Mouse (Mus musculus): ENCODE data around the gene Aimp2. TPM values are rescaled to one million over a fixed set of nuclear protein-coding genes. Genes with fewer than 3 reads are reported as not detected.

Gene Aimp2
- polyA plus RNA-seq, 1 experiment from 2014 or later = 89.4 TPM

DNA sequence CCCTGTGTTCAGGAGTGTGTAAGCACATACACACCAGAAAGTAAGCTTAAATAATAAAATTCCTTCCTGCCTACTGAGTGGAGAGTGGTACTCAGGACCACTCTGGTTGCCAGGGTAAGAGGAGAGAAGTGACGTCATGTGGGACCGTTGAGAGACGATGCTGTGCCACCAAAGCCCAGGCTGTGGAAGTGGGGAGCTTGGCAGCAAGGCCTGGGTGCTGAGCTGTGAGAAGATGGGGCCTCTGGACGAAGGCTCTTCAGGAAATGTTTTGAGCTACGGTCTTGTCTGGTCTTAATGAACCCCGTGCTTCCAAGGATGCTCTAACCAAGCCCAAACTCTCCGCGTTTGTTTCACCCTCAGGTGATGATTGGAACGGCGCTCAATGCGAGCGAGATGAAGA lies 21.0 kb upstream of the Aimp2 start:
- H3K9me3 ChIP-seq = no peaks in the 10 kb centered on the region
- no peak for ATAC-seq (ENCODE audit: insufficient number of reproducible peaks, insufficient read depth, low FRiP score, low TSS enrichment)
- WGBS = 96% methylated on average over 12 of the region's 12 CpGs
- H3K27ac ChIP-seq = no peak overlapping the region
- no peak overlapping the region for H3K9ac ChIP-seq
- no peak overlapping the region for H3K4me3 ChIP-seq
- no peak overlapping the region for H3K4me2 ChIP-seq (replicated peaks)
- peaks cover 59% of the 10 kb centered on the region for H3K36me3 ChIP-seq
- no peaks in the 10 kb centered on the region for H3K4me1 ChIP-seq
- no peaks in the 10 kb centered on the region for H3K27me3 ChIP-seq

DNA sequence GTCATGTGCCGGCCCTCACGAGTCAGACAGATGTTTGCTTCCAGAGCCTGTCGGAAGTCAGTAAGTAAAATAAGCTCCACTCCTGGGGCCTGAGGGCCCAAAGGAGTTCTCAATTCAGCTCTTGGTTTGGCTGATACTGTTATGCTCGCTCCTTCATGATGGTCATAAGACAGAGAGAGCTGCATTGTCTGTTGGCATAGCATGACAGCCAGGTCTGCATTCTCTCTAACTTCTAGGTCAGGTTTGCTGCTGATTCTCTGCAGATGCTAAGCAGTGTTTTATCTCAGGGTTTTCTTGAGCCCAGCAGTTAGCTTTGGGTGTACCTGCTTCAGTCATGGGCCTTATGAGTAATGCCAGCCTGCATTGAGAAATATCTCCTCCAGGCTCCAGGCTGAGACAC lies 19.6 kb upstream of the Aimp2 start:
- H3K4me3 ChIP-seq = no peak overlapping the region
- no peaks in the 10 kb centered on the region for H3K27me3 ChIP-seq
- H3K4me2 ChIP-seq (replicated peaks) = no peak overlapping the region
- H3K36me3 ChIP-seq = peaks cover 73% of the 10 kb centered on the region
- H3K9me3 ChIP-seq = no peaks in the 10 kb centered on the region
- no peak overlapping the region for H3K27ac ChIP-seq
- H3K4me1 ChIP-seq = no peaks in the 10 kb centered on the region
- H3K9ac ChIP-seq = no peak overlapping the region
- ATAC-seq (ENCODE audit: insufficient number of reproducible peaks, insufficient read depth, low FRiP score, low TSS enrichment) = no peak
- 86% methylated on average over 4 of the region's 4 CpGs for WGBS

DNA sequence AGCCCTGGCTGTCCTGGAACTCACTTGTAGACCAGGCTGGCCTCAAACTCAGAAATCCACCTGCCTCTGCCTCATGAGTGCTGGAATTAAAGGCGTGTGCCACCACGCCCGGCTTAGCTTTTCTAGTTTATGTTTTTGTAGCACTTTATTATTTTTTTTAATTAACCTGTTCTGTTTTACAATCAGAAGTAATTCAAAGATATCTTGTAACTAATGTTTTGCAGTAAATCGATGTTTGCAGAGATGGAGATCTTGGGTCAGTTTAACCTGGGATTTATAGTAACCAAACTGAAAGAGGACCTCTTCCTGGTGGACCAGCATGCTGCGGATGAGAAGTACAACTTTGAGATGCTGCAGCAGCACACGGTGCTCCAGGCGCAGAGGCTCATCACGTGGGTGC lies 18.2 kb upstream of the Aimp2 start, which contains the start of gene Gm42421:
Gm42421 (plus strand) TSS at position 301 of the 400 bp plus-strand sequence.
- Histone ChIP-seq H3K9me3 (no peaks in the 10 kb centered on the region), H3K27me3 (no peaks in the 10 kb centered on the region), H3K27ac (no peak within 1 kb of the TSS), H3K36me3 (peaks cover 84% of the 10 kb centered on the region), H3K4me1 (no peaks in the 10 kb centered on the region), H3K4me3 (no peak within 1 kb of the TSS), H3K4me2 (replicated peaks) (no peak within 1 kb of the TSS), H3K9ac (no peak within 1 kb of the TSS)
- WGBS = 92% methylated on average over 8 of the region's 8 CpGs
- no peak for ATAC-seq (ENCODE audit: insufficient number of reproducible peaks, insufficient read depth, low FRiP score, low TSS enrichment)

DNA sequence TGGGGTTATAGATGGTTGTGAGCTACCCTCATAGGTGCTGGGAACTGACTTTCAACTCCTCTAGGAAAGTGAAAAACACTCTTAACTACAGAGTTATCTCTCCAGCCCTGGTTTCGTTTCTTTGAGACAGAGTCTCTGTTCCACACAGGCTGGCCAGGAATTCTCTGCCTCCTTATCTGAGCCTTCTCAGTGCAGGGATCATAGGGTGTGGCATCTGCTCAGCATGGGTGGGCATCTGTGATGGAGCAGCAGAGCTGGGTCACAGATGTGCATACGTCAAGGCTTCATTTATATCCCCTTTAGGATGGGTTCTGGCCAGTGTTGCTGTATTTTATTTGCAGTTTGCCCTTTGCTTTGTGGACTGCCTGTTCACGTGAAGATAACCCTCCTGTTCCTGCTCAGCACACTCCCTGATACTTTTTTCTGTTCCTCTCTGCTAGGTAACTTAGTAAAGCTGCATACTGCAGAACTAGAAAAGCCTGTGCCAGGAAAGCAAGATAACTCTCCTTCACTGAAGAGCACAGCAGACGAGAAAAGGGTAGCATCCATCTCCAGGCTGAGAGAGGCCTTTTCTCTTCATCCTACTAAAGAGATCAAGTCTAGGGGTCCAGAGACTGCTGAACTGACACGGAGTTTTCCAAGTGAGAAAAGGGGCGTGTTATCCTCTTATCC lies 15.3 kb upstream of the Aimp2 start:
- no peaks in the 10 kb centered on the region for H3K9me3 ChIP-seq
- H3K4me2 ChIP-seq (replicated peaks) = no peak overlapping the region
- no peaks in the 10 kb centered on the region for H3K27me3 ChIP-seq
- H3K36me3 ChIP-seq = peaks cover 75% of the 10 kb centered on the region
- H3K27ac ChIP-seq = no peak overlapping the region
- WGBS = 86% methylated on average over 6 of the region's 6 CpGs
- no peak overlapping the region for H3K9ac ChIP-seq
- H3K4me1 ChIP-seq = no peaks in the 10 kb centered on the region
- no peak overlapping the region for H3K4me3 ChIP-seq
- no peak for ATAC-seq (ENCODE audit: insufficient number of reproducible peaks, insufficient read depth, low FRiP score, low TSS enrichment)

DNA sequence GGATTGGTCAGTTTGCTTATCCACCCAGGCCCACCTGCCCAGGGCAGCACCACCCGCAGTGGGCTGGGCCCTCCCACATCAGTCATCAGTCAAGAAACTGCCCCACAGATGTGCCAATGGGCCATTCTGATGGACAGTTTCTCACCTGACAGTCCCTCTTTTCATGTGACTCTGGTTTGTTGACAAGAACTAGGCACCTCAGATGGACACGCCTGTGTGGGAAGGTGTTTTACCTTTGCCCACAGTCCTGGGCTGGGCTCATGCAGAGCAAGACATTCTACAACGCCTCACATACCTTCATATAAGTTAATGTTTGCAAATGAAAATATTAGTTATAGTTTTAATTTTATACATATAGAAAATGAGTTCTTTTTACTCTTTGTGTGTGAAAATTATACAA lies 8.5 kb upstream of the Aimp2 start:
- 94% methylated on average over 3 of the region's 3 CpGs for WGBS

DNA sequence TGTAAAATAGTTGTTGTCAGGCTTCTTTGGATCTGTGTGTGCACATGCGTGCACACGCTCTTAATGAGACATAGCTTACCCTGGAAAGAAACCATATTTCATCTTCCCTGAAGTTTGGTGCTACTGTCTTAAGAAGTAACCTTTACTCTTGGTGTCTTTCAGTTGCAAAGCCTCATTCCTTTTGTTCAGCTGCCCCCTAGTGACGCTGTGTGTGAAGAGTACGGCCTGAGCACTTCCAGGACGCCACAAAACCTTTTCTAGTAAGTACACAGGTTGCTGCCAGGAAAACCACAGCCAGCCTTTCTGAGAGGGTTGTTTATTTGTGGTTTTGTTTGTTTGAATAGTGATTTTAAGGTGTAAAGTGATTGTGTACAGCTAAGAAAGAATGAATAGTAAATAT lies 7.8 kb upstream of the Aimp2 start:
- Histone ChIP-seq H3K4me2 (replicated peaks) (no peak overlapping the region), H3K27me3 (no peaks in the 10 kb centered on the region), H3K36me3 (peaks cover 48% of the 10 kb centered on the region), H3K9ac (no peak overlapping the region), H3K27ac (no peak overlapping the region), H3K4me3 (no peak overlapping the region), H3K4me1 (no peaks in the 10 kb centered on the region), H3K9me3 (no peaks in the 10 kb centered on the region)
- 51% methylated on average over 5 of the region's 5 CpGs for WGBS
- no peak for ATAC-seq (ENCODE audit: insufficient number of reproducible peaks, insufficient read depth, low FRiP score, low TSS enrichment)

More for the DNA sequence above, 8.5 kb upstream of the Aimp2 start:
- no peaks in the 10 kb centered on the region for H3K4me1 ChIP-seq
- no peak for ATAC-seq (ENCODE audit: insufficient number of reproducible peaks, insufficient read depth, low FRiP score, low TSS enrichment)
- H3K4me3 ChIP-seq = no peak overlapping the region
- no peak overlapping the region for H3K4me2 ChIP-seq (replicated peaks)
- peaks cover 51% of the 10 kb centered on the region for H3K36me3 ChIP-seq
- no peaks in the 10 kb centered on the region for H3K9me3 ChIP-seq
- H3K9ac ChIP-seq = no peak overlapping the region
- H3K27ac ChIP-seq = no peak overlapping the region
- H3K27me3 ChIP-seq = no peaks in the 10 kb centered on the region

DNA sequence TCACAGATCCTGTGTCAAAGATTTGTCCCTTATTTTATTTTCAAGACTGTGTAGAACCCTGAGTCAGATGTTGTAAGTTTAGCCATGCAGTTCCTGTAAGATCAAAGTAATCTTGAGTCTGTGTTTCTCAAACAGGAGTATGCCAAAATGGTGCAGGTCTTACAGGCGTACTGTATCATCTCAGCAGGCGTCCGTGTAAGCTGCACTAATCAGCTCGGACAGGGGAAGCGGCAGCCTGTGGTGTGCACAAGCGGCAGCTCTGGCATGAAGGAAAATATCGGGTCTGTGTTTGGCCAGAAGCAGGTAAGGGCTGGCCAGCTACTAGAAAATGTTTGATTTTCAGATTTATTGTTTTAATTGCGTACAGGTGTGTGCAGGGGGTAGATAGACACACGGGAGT lies 6.6 kb upstream of the Aimp2 start:
- peaks cover 40% of the 10 kb centered on the region for H3K36me3 ChIP-seq
- no peaks in the 10 kb centered on the region for H3K27me3 ChIP-seq
- no peak overlapping the region for H3K4me3 ChIP-seq
- H3K9me3 ChIP-seq = no peaks in the 10 kb centered on the region
- H3K9ac ChIP-seq = no peak overlapping the region
- no peak overlapping the region for H3K4me2 ChIP-seq (replicated peaks)
- H3K27ac ChIP-seq = no peak overlapping the region
- WGBS = 90% methylated on average over 9 of the region's 9 CpGs
- H3K4me1 ChIP-seq = no peaks in the 10 kb centered on the region
- ATAC-seq (ENCODE audit: insufficient number of reproducible peaks, insufficient read depth, low FRiP score, low TSS enrichment) = no peak

DNA sequence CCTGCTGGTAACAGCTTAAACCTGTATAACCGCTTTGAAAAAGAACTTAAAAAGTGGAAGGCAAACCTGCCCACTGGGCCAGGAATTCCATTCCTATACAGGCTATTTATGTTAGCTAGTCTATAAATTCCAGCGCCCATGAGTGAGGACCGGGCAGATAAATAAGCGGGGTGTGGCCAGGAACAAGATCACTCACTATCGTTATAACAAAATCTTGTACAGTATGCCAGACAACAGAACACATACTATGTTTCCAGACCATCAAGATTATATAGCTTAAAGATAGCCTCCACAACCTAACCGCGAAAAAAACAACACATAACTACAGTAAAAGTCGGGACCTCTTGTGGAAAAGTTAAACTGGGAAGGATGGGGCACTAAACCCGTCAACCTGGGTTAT lies 721 bp downstream of the Aimp2 start:
- Histone ChIP-seq H3K4me1 (peaks cover 18% of the 10 kb centered on the region), H3K27ac (peak overlapping the region; percentile 78), H3K9me3 (no peaks in the 10 kb centered on the region), H3K9ac (peak overlapping the region; percentile 63), H3K4me3 (peak overlapping the region; percentile 79), H3K36me3 (peaks cover 21% of the 10 kb centered on the region), H3K4me2 (replicated peaks) (peak overlapping the region; percentile 76), H3K27me3 (no peaks in the 10 kb centered on the region)
- WGBS = 2% methylated on average over 9 of the region's 9 CpGs
- no peak for ATAC-seq (ENCODE audit: insufficient number of reproducible peaks, insufficient read depth, low FRiP score, low TSS enrichment)

DNA sequence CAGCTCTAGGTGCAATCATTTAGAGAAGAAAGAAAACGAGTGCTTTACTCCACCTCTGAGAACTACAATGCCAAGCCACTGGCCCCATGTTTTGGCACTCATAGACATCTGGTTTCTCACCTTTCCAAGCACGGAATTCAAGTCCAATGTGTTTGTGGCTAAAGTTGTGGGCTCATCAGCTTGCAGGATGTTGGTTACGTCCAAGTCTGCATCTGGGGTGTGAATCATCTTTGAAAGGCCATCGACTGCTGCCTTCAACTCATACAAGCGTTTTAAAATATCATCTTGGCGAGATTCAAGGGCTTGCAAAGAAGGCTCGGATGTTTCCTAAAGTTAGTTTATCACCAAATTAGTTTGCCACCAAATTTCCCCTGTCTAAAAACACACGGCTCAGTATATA lies 3.2 kb downstream of the Aimp2 start:
- Histone ChIP-seq H3K4me1 (peaks cover 18% of the 10 kb centered on the region), H3K4me2 (replicated peaks) (no peak overlapping the region), H3K27ac (no peak overlapping the region), H3K4me3 (no peak overlapping the region), H3K9me3 (no peaks in the 10 kb centered on the region), H3K9ac (no peak overlapping the region), H3K27me3 (no peaks in the 10 kb centered on the region), H3K36me3 (peaks cover 43% of the 10 kb centered on the region)
- no peak for ATAC-seq (ENCODE audit: insufficient number of reproducible peaks, insufficient read depth, low FRiP score, low TSS enrichment)
- 87% methylated on average over 8 of the region's 8 CpGs for WGBS

DNA sequence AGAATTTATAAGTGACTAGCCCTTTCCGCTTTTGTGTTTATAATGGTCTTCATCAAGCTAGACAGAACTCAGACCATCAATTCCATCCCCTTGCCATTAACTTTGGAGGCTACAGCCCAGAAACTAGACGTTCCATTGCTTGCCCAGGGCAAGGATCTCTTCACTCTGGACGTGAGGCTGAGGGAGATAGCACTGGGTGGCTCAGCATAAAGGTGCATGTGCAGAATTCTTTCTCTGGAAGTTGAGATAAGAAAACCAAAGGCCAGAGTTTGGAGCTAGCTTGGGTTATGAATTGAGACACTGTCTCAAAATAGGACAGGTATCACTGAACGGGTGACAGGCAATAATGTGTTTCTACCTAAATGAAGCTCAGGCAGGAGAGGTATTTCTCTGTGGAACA lies 5.8 kb downstream of the Aimp2 start:
- H3K4me1 ChIP-seq = peaks cover 9% of the 10 kb centered on the region; the same call in 1 of the 2 replicates
- 91% methylated on average over 4 of the region's 4 CpGs for WGBS
- no peak overlapping the region for H3K4me3 ChIP-seq
- no peaks in the 10 kb centered on the region for H3K9me3 ChIP-seq
- no peak overlapping the region for H3K4me2 ChIP-seq (replicated peaks)
- peaks cover 65% of the 10 kb centered on the region for H3K36me3 ChIP-seq
- H3K9ac ChIP-seq = no peak overlapping the region
- H3K27ac ChIP-seq = no peak overlapping the region
- no peak for ATAC-seq (ENCODE audit: insufficient number of reproducible peaks, insufficient read depth, low FRiP score, low TSS enrichment)
- no peaks in the 10 kb centered on the region for H3K27me3 ChIP-seq

DNA sequence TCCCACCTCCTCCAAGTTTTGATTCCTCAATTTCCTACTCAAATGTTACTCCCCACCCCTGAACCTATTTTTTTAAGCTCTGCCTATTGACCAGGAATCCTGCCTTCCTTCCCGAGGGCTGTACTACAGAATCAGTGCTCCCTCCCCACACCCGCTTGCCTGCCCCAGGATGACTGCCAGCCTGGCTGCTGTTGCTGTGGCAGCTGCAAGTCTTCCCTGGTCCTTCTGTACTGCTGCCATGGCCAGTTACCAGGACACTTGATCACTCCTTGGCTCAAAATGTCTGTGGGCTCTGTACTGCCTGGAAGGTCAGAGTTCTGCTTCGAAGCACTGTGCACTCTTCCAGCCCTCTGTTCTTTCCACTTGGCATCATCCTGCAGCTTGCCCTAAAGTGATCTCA lies 7.5 kb downstream of the Aimp2 start:
- WGBS = 90% methylated on average over 3 of the region's 3 CpGs
- H3K9ac ChIP-seq = no peak overlapping the region
- no peaks in the 10 kb centered on the region for H3K4me1 ChIP-seq
- peaks cover 81% of the 10 kb centered on the region for H3K36me3 ChIP-seq
- no peaks in the 10 kb centered on the region for H3K9me3 ChIP-seq
- no peak overlapping the region for H3K4me2 ChIP-seq (replicated peaks)
- ATAC-seq (ENCODE audit: insufficient number of reproducible peaks, insufficient read depth, low FRiP score, low TSS enrichment) = no peak
- H3K27me3 ChIP-seq = no peaks in the 10 kb centered on the region
- H3K27ac ChIP-seq = no peak overlapping the region
- no peak overlapping the region for H3K4me3 ChIP-seq

DNA sequence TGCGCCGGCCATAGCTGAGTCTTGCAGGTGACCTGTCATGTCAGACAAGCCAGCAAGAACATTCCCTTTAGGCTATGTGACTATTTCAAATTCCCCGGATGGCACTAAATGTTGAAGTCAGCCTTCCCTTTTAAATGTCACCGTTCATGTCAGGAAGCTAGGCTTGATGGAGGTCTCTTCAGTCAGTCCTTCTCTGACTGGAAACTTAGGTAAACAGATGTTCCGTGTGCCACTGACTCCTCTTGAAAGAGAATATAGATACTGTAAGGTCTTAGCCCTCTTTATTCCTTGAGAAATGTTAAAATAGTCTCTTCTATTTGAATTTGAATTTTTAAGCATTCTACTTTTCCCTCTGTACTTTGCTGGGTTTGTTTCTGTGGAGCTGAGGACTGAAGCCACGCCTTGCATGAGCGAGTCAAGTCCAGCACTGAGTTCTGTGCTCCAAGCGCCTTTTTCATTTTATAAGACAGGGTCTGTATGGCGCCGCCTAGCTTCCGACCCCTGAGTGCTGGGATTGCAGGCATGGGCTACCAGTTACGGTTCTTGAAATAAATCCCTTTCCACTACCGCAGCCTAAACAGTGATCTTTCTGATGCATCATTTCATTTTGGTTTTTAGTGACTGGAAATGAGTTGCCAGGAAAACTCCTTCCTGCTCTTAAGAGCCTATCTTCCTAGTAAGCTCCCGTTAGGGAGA lies 11.9 kb downstream of the Aimp2 start, which contains the start of gene Ankrd61:
Ankrd61 (minus strand) TSS at position 51 of the 696 bp plus-strand sequence.
- H3K4me3 ChIP-seq = no peak within 1 kb of the TSS
- H3K27ac ChIP-seq = no peak within 1 kb of the TSS
- ATAC-seq (ENCODE audit: insufficient number of reproducible peaks, insufficient read depth, low FRiP score, low TSS enrichment) = no peak
- 84% methylated on average over 14 of the region's 14 CpGs for WGBS
- H3K4me2 ChIP-seq (replicated peaks) = no peak within 1 kb of the TSS
- H3K36me3 ChIP-seq = peaks cover 59% of the 10 kb centered on the region
- H3K27me3 ChIP-seq = no peaks in the 10 kb centered on the region
- H3K9ac ChIP-seq = no peak within 1 kb of the TSS
- no peaks in the 10 kb centered on the region for H3K9me3 ChIP-seq
- H3K4me1 ChIP-seq = no peaks in the 10 kb centered on the region
